Mouse (Mus musculus) kidney, postnatal 0 days (tissue): Measurements from ENCODE around the gene Siglec1. TPM values are rescaled to one million over a fixed set of nuclear protein-coding genes. Genes with fewer than 3 reads are reported as not detected.

Experiments
- ATAC-seq: fragments of 200-750 bp; cut with Nextera tagmentation; replicated peaks from 2 replicates; pipeline ENCODE4 v1.8.0; 2017; ENCODE audit warnings: low read depth, moderate number of reproducible peaks, moderate TSS enrichment, moderate library complexity; ENCODE audit not compliant: low FRiP score
- DNase-seq: peaks from one replicate; pipeline ENCODE4 v3.0.0-alpha.2; 2016; ENCODE audit warnings: low spot score
- H3K27ac ChIP-seq: fragments of 300-500 bp; sonication (generic); 2 replicates; pipeline ENCODE4 v1.5.1; 2014; ENCODE audit warnings: mild to moderate bottlenecking
- H3K27me3 ChIP-seq: fragments of 300-500 bp; sonication (generic); 2 replicates; pipeline ENCODE4 v1.6.1; 2014; ENCODE audit warnings: low read length, mixed read lengths; ENCODE audit not compliant: insufficient read depth
- H3K36me3 ChIP-seq: fragments of 300-500 bp; sonication (generic); 2 replicates; pipeline ENCODE4 v1.6.1; 2014; ENCODE audit warnings: low read length, mixed read lengths; ENCODE audit not compliant: insufficient read depth
- H3K4me1 ChIP-seq: fragments of 300-500 bp; sonication (generic); replicated peaks from 2 replicates; pipeline ENCODE4 v1.6.1; 2014; ENCODE audit warnings: antibody characterized with exemption, low read length, mixed read lengths; ENCODE audit not compliant: insufficient read depth
- H3K4me2 ChIP-seq: fragments of 300-500 bp; sonication (generic); 2 replicates; pipeline ENCODE4 v1.6.1; 2014; ENCODE audit warnings: mild to moderate bottlenecking, low read length, moderate library complexity, mixed read lengths
- H3K4me3 ChIP-seq: fragments of 300-500 bp; sonication (generic); replicated peaks from 2 replicates; pipeline ENCODE4 v1.5.1; 2014; ENCODE audit warnings: low read depth, low read length
- H3K9ac ChIP-seq: fragments of 300-500 bp; sonication (generic); 2 replicates; pipeline ENCODE4 v1.6.1; 2014; ENCODE audit warnings: low read depth, low read length
- H3K9me3 ChIP-seq: fragments of 300-500 bp; sonication (generic); replicated peaks from 2 replicates; pipeline ENCODE4 v1.6.1; 2016; ENCODE audit warnings: low read length, inconsistent platforms, mixed read lengths
- CTCF ChIP-seq: IDR thresholded peaks from 2 replicates; pipeline ENCODE4 v1.5.1; 2016; ENCODE audit warnings: antibody characterized with exemption, low read depth, mild to moderate bottlenecking, moderate library complexity
- WGBS: fragments of 180-500 bp; shearing (Covaris S2); extraction: QIAGEN DNeasy Blood & Tissue Kit; methylation state at CpG from one replicate; pipeline ENCODE4 v1.1.7; 2014; 5-methylcytosine and 5-hydroxymethylcytosine counted together
- polyA plus RNA-seq: library from polyadenylated mRNA; unstranded; fragments of >200 nt; fragmentation: Nextera tagmentation; extraction: Ambion mirVana; gene quantifications from 2 replicates; pipeline ENCODE4 v1.2.1, GENCODE M21; 2015

Siglec1 gene
- polyA plus RNA-seq, 1 experiment from 2014 or later: 0.41 TPM

DNA sequence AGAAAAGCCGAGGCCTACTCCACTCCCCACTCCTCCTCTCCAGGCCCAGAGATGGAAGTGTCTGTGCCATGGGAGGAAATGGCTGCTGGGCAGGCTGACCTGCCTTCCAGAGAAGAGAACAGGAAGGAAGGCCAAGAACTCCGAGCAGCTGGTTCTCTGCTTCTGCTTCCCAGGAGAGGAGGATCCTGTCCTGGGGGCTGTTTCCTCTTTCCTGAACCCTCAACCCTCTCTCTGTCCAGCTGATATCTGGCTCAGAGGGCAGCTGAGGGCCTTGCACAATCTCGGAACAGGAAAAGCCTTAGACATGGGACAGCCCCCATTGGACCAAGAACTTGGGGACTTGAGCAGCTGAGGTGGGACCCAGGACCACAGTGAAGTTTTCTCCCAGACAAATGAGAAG, 4.3 kb upstream of the Siglec1 start:
- no peak overlapping the region for H3K4me2 ChIP-seq
- peaks cover 3% of the 10 kb centered on the region; the same call in 1 of the 2 replicates for H3K4me1 ChIP-seq
- H3K27me3 ChIP-seq: no peaks in the 10 kb centered on the region
- H3K9ac ChIP-seq: no peak overlapping the region
- H3K36me3 ChIP-seq: no peaks in the 10 kb centered on the region
- H3K9me3 ChIP-seq: no peaks in the 10 kb centered on the region
- 69% methylated on average over 3 of the region's 3 CpGs for WGBS
- no peak overlapping the region for H3K4me3 ChIP-seq
- no peak for TF ChIP-seq CTCF
- no peak overlapping the region for H3K27ac ChIP-seq
- ATAC-seq: no peak; the same call in 1 of the 2 replicates
- peak; percentile 35 for DNase-seq

DNA sequence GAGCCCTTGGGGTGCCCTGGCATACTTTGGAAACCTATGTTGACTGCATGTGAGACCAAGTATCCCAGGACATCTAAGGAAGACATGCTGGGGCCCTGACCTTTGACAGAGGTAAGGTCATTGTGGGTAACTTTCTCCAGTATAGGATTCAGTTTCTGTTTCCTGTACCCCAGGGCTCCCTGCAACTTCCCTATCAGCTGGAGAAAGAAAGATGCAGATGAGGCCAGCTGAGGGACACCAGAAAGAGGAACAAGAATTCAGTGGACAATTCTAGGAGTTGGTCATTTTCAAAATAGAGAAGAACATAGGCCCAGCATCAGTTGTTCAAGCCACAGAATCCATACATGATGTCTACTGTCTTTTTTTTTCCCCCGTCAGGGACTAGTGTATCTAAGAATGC, 3.1 kb upstream of the Siglec1 start:
- Histone ChIP-seq H3K4me2 (no peak overlapping the region), H3K27ac (no peak overlapping the region), H3K4me3 (no peak overlapping the region), H3K9me3 (no peaks in the 10 kb centered on the region), H3K4me1 (no peaks in the 10 kb centered on the region), H3K9ac (no peak overlapping the region), H3K27me3 (no peaks in the 10 kb centered on the region), H3K36me3 (no peaks in the 10 kb centered on the region)
- DNase-seq (no peak), ATAC-seq (no peak)
- TF ChIP-seq CTCF: no peak
- 83% methylated on average over 1 of the region's 1 CpGs for WGBS

DNA sequence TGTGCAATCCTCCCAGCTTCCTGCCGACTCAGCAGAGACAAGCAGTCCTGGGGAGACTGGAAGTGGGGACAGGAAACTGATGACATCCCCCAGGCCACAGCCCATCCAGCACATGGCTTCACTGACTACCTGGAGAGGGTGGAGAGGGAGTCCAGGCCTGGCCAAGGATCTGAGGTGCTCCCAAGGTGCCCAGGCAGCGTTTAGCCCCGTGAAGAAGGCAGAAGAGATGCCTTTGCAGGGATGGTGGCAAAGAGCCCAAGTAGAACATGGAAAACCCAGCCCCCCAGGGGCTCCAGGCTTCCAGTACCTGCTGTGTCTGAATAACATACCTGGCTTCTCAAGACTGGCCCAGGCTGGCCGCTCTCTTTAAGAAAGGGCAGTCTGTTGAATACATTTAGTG, 2.0 kb upstream of the Siglec1 start:
- H3K4me2 ChIP-seq: no peak overlapping the region
- no peaks in the 10 kb centered on the region for H3K27me3 ChIP-seq
- TF ChIP-seq CTCF: no peak
- no peaks in the 10 kb centered on the region for H3K36me3 ChIP-seq
- ATAC-seq: no peak
- no peak overlapping the region for H3K4me3 ChIP-seq
- H3K4me1 ChIP-seq: no peaks in the 10 kb centered on the region
- no peak overlapping the region for H3K27ac ChIP-seq
- 72% methylated on average over 4 of the region's 4 CpGs for WGBS
- no peaks in the 10 kb centered on the region for H3K9me3 ChIP-seq
- H3K9ac ChIP-seq: no peak overlapping the region
- DNase-seq: no peak

DNA sequence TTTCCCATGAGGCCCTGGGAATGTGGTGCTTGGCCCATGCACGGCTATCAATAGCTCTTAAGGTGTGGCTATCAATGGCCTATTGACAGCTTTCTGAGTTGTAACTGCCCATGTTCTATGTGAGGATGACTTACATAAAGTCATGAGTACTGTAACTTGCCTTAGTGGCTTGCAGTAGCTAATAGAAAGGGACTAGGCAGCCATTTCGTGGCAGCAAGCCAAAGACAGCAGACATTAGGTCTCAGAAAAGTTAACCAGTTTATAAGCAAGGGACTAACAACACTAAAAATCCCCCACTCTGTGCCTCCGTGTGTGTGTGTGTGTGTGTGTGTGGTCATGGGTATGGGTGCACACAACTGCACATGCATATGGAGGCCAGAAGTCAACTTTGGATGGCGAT, 2.4 kb downstream of the Siglec1 start:
- H3K36me3 ChIP-seq: no peaks in the 10 kb centered on the region
- WGBS: 82% methylated on average over 4 of the region's 4 CpGs
- H3K27ac ChIP-seq: no peak overlapping the region
- TF ChIP-seq CTCF: no peak
- H3K9me3 ChIP-seq: no peaks in the 10 kb centered on the region
- H3K9ac ChIP-seq: no peak overlapping the region
- ATAC-seq (no peak), DNase-seq (no peak)
- H3K4me2 ChIP-seq: no peak overlapping the region
- H3K4me1 ChIP-seq: no peaks in the 10 kb centered on the region
- no peak overlapping the region for H3K4me3 ChIP-seq
- no peaks in the 10 kb centered on the region for H3K27me3 ChIP-seq

DNA sequence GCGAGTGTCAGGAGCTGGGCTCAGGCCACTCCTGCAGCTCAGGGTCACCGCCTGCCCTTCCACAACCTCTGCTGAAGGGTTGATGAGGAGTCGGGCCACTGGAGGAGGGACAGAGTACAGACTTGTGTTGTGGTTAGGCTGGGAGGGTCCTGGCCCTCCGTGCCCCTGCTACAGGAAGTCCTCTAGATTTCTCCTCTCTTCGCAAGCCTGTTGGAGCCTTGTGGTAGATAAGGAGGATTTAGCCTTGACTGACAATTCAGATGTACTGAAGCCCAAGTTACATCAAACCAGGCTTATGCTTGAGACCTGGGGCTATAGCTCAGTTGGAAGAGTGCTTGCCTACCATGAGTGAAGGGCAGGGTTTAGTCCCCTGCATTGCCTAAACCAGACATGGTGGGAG, 6.1 kb downstream of the Siglec1 start:
- no peak overlapping the region for H3K4me3 ChIP-seq
- no peaks in the 10 kb centered on the region for H3K4me1 ChIP-seq
- TF ChIP-seq CTCF: no peak
- 66% methylated on average over 5 of the region's 5 CpGs for WGBS
- no peak overlapping the region for H3K9ac ChIP-seq
- no peaks in the 10 kb centered on the region for H3K36me3 ChIP-seq
- no peak overlapping the region for H3K27ac ChIP-seq
- H3K4me2 ChIP-seq: no peak overlapping the region
- DNase-seq (no peak), ATAC-seq (no peak)
- no peaks in the 10 kb centered on the region for H3K9me3 ChIP-seq
- H3K27me3 ChIP-seq: no peaks in the 10 kb centered on the region

DNA sequence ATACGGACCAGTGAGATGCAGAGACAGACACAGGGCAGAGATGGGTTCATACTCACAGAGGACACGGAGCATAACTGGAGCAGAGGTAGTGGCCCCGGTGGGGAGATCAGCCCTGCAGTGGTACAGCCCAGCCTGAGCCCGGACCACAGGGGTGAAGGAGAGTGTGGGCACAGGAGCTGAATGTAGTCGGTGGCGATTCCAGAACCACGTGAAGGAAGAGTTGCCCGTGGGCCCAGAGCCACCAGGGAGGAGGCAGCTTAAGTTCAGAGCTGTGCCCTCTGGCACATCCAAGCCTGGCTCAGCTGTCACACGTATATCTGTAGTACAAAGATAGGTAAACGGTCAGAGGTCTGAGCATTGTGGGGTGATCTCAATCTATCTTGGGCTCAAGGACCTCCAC, 14.0 kb downstream of the Siglec1 start:
- no peaks in the 10 kb centered on the region for H3K27me3 ChIP-seq
- H3K4me1 ChIP-seq: no peaks in the 10 kb centered on the region
- no peaks in the 10 kb centered on the region for H3K9me3 ChIP-seq
- H3K36me3 ChIP-seq: no peaks in the 10 kb centered on the region
- ATAC-seq: no peak
- DNase-seq: no peak
- WGBS: 88% methylated on average over 10 of the region's 10 CpGs
- H3K4me2 ChIP-seq: no peak overlapping the region
- no peak overlapping the region for H3K4me3 ChIP-seq
- H3K27ac ChIP-seq: no peak overlapping the region
- TF ChIP-seq CTCF: no peak
- no peak overlapping the region for H3K9ac ChIP-seq

DNA sequence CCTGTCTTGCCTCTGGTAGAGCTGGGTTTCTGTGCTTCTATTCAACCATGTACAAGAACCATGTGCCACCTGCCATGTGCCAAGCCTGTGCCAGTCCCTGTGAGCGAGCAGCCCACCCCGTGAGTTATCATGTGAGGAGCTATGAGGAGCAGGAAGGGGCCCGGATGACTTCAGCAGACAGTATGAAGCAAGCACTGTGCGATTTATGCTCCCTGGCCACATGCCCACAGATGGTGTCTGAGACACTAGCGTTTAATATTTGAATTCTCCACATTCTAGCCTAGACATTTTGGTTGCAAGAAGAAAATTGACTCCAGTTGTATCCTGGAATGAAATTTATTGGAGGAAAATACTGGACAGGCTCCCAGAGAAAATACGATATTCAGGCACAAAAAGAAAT, 19.1 kb downstream of the Siglec1 start:
- Histone ChIP-seq H3K4me1 (peaks cover 4% of the 10 kb centered on the region; the same call in 1 of the 2 replicates), H3K27ac (no peak overlapping the region)

More for the DNA sequence above, 19.1 kb downstream of the Siglec1 start:
- ATAC-seq (no peak), DNase-seq (peak; percentile 79)
- no peaks in the 10 kb centered on the region for H3K36me3 ChIP-seq
- TF ChIP-seq CTCF: no peak
- H3K9ac ChIP-seq: no peak overlapping the region
- no peak overlapping the region for H3K4me3 ChIP-seq
- 47% methylated on average over 6 of the region's 6 CpGs for WGBS
- 0 out of 2 replicates have a peak, but pooled peaks cover 3% of the 10 kb centered on the region for H3K27me3 ChIP-seq
- no peaks in the 10 kb centered on the region for H3K9me3 ChIP-seq
- H3K4me2 ChIP-seq: no peak overlapping the region
